Mouse (Mus musculus) gastrocnemius, postnatal 4 days (tissue): ENCODE results near the gene Gba2. TPM values are rescaled to one million over a fixed set of nuclear protein-coding genes. Genes with fewer than 3 reads are reported as not detected.

Experiments
- DNase-seq, 2 experiments: peaks; one replicate each; pipeline ENCODE4 v3.0.0; 2021 to 2022; ENCODE audit warnings: low spot score in 2 of 2, mixed read lengths in 2 of 2
- total RNA-seq, 2 experiments: library from RNA; stranded (reverse); gene quantifications; 2 replicates each; pipeline ENCODE4 v1.2.3; 2021

Gene Gba2
- total RNA-seq, 2 experiments from 2014 or later: 11.5 to 12.0 TPM

DNA sequence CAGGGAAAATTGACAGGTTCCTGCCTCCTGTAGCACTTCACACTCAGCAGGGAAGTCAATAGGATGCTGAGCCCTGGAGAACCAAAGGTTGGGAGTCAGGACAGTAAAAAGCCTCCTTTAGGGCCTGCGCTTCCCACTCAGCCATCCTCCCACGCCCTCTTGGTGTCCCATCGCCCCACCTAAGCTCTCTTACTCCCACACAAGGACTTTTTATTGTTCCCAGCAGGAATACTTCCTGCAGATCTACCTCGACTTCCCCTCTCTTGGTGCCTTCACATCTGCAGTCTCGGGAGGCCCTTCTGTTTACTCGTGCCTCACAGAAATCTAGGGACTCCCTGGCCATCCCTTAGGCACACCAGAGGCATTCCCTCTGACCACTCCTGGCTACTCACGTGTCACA, 4.7 kb upstream of the Gba2 start:
- DNase-seq: no peak

DNA sequence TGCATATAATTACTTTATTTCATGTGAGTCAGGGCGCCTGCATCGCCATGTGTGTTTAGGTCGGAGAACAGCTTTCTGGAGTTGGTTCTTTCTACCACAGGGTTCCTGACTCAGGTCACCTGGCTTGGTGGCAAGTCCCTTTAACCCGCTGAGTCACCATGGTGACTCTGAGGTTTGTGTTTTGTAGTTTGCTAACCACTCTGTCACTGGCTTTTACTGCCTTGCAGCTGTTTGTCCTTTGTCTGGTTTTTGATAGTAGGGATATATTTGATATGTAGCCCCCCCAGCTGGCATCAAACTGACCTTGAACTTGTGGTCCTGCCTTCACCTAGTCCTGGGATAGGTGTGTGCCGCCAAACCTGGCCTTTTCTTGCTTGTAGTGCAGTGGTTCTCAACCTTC, 3.6 kb upstream of the Gba2 start:
- DNase-seq: no peak

DNA sequence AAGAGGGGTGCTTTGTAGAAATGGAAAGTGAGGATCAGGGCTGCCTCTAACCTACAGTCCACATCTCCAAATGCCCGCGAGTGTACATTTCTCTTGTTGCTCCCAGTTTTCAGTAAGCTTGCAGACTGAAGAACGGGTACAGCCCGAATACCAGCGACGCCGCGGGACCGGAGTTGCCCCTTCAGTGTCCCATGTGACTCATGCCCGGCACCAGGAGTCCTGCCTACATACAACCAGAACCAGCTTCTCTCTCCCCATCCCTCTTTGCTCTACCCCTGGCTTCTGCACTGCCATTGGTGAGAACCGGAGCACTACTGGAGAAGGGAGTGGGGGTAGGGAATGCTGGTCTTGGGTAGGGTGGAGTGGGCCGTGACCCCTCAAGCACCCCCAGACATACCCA, 2.7 kb upstream of the Gba2 start:
- no peak for DNase-seq

DNA sequence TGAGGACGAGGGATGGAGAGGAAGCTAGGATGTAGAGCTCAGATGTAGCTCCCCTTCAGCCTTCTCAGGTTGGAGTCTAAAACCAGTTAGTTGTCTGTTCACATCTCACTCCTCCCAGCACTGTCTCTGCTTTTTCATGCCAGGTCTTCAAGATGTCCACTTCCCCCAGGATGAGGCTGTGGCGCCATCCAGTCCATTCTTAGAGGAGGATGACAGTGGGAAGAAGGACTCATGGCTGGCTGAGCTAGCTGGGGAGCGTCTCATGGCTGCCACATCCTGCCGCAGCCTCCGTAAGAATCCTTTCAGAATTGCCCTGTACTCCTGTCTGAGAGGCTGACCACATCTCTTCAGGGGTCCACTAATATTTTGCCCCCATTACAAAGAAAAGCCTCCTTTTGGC, 2.0 kb upstream of the Gba2 start:
- no peak for DNase-seq

DNA sequence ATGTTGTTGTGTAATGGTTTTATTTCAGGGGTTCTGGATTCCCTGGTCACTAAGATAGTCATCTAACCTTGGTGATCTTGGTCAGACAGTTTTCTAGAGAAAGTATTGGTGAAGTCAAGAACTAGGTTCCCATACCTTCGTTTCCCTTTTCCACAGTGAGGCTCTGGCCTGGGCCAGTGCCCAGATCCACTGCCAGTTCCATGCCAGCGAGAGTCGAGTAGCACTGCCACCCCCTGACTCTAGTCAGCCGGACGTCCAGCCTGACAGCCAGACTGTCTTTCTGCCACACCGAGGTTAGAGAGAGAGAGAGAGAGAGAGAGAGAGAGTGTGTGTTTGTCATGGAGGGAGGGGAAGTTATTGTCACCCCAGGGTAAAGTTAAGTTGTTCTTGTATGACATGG, 1.1 kb upstream of the Gba2 start:
- DNase-seq: no peak

DNA sequence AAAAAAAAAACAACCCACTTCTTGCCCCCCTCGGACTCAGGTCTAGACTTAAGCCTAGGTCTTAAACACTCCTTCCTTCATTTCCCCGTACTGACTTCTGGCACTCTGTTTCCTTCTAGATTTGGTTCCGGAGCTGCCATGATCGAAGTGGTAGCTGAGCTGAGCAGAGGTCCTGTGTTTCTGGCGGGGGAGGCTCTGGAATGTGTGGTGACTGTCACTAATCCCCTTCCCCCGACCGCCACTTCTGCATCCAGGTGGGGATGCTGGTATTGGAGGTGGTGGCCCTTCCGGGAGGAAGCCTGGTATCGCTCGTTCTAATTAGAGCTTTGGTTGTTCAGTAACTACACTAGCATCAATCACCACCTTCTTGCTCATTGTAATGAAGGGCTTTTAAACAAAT, 583 bp upstream of the Gba2 start:
- DNase-seq: no peak

DNA sequence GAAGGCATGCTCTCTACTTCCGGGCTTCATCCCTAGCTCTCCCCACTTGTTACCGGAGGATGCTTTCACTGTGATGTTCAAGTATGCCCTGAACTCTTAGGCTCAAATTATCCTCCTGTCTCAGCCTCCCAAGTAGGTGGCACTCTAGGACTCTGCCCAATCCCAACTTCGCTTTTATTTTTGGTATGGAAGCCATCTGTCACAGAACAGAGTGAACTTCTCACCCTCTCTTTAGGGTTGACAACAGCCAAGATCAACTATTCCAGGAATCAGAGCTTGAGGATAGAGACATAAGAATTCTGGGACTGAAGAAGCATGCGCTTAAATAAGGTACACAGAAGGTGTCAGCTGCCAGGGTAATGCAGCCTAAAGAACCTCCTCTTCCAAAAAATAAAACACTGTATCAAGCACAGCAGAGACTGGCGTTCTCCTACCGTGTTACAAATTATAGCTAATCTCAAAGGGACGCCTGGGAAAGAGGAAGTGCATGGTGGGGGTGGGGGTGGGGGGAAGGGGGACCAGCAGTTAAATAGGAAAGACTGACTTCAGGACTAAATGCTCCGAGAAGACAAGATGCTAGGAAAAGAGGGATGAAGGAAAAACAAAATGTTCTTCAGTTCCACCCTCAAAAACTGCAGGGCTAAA, 1.3 kb downstream of the Gba2 start:
- no peak for DNase-seq

DNA sequence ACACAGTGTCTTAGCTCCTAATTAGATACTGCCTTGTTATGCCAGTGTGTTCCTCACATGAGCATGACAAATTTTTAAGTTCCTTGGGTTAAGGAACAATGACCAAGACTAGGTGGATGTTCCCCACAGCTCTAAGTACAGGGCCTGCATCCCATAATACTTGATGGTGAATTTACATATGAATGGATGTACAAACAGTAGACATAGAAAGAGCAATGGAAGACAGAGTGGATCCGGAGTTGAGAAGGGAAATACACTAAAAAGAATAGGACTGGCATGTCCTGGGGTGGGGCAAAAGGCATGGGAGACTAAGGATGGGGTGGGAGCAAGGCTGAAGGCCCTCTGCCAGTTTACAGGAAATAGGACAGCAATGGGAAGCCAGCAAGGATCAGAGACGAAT, 3.3 kb downstream of the Gba2 start:
- DNase-seq: no peak

DNA sequence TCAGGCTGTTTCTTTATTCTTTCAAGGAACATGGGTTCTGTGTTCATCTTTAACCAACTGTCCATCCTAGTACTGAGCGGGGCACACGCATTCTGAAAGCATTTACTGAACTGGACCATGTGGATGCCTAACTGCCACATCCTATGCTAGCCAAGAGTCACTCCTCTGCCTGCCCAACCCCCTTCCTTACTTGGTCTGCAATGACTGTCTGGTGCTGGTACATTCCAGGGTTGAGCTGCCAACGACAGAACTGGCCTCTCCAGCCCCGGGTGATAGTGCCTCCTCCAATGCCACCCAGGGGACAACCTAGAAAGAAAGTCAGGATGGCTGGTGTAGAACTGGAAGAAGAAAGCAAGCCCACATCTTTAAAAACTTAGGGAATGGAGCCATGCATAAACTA, 5.1 kb downstream of the Gba2 start:
- no peak for DNase-seq

DNA sequence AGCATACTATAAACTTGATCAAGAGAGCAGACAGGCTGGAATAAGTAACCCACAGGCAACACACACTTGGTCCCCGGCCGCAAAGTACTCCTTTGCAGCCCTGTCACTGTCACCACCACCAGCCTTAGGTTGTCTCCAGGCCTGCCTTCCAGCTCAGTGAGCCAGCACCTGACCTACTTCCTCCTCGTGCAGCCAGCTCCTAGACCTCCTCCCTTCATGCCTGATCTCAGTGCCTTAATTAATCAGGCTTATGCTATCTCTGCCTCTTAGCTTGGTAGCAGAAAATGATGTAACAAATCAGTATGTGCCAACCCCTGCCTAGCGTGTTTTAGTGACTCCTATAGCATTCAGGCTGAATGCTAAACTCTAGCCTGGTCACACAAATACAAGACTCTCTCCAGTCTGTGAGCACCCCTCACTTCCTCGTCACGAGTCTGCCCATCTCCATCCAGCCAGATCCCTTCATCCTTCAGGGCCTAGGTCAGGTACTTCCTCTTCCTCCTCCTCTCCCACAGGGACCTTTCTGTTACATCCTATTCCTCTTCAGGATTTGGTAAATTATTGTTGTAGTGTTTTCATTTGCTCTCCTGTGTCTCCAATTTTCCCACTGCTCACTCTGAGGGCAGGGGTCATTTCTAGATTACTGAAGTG, 7.2 kb downstream of the Gba2 start:
- DNase-seq: no peak

DNA sequence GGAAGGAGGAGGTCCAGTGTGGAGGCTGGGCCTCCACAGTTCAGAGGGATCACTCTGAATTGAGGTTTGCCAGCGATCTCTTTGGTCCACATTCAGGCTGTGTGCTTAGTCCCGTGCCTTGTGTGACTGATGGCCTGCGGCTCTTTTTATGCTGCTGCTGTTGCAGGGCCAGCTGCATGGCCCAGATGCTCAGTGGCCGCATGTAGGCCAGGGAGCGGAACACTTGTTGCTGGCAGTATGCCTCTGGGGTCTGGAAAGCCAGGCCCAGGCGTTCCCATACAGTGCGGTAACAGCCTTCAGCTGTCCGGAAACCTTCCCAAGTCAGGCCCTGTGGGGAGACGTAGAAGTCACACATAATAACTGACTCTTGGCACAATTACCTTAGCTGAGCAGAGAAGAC, 11.5 kb downstream of the Gba2 start:
- peak in 1 of 2 experiments; percentile 56 for DNase-seq

DNA sequence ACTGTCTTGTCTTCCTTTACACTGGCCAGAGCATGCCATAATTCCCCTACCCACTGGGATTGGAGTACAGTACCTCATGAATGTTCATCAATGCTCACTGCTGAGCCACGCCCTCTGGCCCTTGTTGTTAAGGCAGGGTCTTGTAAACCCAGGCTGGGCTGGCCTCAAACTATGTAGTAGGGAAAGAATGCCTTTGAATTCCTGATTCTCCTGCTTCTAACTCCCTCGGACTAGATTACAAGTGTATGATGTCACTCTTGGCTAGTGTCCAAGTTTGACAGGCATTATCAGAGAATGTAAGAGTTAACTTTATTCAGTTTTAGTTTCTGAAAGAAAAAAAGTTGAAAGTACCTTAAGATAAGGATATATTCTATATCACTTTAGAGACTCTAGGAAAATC, 14.4 kb downstream of the Gba2 start:
- no peak for DNase-seq

DNA sequence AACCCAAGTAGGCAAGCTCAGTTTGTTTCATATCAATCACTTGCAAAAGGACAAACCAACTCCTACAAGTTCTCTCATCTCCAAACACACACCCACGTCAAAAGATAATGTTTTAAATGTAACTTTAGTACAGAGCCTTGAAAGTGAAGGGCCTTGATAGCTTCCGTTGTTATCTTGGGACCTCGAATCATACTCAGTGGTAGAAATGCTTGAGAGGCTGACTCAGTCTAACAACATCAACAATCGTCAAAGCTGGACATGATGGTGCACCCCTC, 15.1 kb downstream of the Gba2 start:
- no peak for DNase-seq

DNA sequence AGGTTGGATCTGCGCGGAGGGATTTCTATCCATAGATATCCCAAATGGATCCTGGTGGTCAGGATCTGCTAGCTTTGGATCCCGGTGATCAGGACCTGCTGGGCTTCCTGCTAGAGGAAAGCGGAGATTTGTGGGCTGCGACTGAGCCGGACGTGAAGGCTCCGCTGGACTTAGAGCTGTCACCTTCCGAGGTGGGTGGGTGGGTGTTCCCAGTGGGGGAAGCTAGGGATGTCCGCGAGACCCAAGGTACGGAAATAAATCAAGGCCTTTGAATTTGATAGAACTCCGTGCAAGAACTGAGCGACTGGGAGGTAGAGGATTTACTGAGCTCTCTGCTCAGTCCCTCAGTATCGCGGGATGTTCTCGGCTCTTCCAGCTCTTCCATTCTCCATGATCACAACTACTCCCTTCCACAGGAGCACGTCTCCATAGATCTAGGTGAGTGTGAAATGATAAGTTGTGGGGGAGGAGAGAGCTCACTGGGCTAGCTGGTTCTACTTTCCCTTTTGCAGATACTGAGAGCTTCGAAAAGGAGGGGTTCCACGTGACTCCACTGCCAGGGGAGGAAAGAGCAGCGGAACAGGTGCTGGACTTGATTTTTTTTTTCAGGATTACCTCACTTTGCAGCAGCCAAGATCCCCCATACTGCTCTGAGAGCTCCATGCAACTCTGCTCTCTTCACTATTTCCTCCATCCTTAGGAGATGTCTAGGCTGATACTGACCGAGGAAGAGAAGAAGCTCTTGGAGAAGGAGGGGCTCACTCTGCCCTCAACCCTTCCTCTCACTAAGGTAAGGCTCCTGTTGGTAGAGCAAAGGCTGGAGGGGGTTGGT, 15.7 kb downstream of the Gba2 start:
- no peak for DNase-seq

DNA sequence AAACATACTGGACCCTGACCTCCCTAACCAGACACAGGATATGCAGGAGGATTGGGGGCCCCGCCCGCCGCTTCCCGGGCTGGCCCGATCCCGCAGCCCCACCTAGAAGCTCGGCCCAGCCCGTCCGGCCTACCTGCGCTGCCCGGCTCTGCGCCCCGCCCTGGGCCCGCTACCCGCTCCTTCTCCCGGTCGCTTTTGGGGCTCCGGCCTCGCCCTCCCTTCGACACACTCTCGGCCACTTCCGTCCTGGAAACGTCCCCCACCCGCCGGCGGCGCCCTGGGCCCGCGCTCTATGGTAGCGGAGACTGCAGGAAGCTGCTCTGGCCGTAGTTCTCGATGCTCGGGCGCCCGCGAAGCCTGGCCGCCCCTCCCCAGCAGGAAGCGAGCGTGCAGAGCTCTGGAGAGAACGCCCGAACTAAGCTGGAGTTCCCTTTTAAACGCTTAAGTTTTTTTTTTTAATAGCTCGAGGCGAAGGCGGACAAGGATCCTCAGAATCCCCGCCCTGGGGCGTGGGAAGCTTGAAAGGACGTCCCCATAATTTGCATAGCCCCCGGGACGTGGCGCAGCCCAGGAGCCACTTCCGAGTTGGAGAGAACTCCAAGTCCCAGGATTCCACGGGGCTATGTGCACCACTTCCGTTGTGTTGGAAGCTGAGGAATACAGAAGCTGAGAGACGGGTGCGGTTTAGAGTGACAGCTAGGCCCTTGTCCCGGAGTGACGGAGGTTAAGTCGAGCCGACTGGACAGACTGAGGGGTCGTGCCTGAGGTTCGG, 16.5 kb downstream of the Gba2 start, which contains the start of the genes Creb3 and Tln1:
Creb3 (plus strand) TSS at position 336 of the 772 bp plus-strand sequence.
Tln1 (minus strand) TSS at position 695 of the 772 bp plus-strand sequence.
- peak; percentile 85 to 94 for DNase-seq

DNA sequence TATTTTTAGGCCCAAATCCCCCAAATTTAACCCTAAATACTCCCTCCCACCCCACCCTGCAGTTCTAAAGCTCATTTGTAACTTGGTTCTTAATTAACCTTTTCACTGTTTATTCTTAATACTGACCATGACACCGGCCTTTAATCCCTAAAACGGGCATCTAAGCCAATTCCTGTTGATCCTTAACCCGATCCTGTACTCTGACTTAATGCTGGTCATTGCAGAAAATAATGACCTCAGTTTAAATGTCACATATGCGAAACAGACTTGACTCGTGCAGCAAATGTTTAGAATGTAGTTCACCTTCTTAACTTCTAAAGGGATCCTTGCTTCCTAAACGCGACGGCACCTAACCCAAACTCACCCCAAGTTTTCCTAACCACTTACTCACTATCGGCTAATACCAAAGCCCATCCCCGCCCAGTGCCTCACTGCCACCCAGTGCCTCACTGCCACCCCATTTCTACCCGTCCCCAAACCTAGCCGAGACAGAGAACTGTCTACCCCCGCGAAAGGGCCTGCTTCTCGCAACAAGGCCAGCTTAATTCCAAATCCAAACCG, 17.2 kb downstream of the Gba2 start:
- no peak for DNase-seq

DNA sequence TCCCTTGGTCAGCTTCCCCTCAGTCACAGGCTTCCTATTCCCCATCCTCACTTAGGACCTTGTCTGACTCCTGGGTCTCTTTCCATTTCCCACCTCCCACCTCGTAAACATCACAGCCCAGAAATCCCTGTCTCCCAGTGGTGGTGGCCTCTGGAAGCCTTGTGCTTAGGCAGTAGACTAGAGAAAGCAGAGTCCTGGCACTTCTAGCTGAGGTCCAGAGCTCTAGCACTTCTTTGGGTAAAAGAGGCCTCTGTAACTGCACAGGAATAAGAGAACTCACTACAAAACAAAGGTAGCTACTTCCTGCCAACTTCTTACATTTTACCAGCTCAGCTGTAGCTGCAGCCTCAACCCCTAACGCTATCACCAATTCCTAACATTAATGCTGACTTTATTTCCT, 17.7 kb downstream of the Gba2 start:
- no peak for DNase-seq

DNA sequence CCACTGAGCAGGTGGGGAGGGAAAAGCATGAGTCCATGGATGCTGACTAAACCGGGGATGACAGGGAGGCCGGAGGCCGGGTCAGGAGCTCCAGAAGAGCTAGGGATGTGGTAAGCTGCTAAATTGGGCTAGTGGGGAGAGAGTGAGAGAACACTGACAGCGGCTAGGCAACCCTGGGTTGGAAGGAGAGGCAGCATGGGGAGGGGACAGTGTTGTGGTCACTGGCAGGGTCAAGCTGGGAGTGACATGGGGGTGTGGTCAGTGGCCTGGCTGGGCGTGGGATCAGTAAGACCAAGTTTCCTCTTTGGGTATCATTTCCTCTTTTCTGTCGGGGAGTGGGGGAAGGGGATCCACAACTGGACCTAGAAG, 18.4 kb downstream of the Gba2 start:
- peak in 1 of 2 experiments; percentile 33 for DNase-seq

DNA sequence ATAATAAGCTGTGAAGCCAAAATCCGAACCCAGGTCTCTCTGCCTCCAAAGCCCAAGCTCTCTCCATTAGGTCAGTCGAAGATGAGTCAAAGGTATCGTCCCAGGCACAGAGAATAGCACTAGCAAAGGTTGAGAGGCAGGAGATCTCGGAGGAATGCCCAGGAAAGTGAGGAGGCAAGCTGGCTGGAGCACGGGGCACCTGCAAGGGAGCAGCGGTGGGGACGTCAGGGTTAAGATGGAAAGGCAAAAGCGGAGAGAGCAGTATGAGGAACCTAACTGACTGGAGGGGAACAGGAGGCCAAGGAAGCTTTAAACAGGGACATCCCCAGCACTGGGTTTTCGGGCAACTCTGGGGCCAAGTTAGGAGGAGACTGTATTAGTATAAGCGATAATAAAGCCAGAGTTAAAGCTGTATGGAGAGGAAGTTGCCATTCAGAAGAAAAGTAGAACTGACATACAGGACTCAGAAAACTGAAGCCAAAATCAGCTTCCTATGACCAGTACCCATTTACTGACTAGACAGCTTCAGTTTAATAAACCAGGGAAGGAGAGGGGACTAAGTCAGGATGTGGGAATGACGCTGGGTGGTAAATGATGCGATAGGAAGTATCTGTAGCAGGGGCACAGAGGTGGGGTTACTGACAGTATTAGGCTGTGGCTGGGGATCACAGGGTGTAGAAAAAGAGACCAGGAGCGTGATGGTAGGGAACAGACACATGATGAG, 19.0 kb downstream of the Gba2 start:
- no peak for DNase-seq

DNA sequence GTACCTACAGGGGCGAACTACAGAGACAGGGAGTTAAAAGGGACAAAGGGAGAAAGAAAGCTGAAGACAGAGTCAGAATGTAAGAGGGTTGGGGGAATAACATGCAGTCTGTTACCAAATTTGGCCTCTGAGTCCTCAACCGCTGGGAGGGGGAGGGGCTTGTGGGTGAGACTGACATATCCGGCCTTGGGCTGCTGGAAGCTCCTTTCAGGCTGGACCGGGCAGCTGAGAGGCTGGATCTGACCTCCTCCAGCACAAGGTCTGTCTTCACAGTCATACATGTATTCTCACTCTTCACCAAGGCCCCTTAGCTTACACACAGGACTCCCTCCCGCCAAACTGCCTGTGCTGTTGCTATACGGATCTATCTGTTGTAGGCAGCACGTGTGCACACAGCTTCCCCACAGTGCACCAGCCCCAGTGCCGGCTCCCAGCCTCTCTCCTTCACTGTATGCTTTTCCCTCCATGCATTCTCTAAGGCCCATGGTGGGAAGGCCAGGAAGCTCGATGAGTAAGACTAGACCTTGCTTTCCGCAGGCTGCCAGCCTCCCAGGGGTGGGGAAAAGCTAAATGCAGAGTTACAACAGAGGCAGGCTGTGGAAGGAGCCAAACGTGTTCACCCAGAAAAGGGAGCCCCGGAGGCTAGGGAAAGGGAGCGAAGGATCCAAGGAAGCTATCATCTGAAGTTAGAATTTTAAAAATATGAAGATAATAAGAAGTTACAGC, 19.9 kb downstream of the Gba2 start:
- peak in 1 of 2 experiments; percentile 63 for DNase-seq
